ENCODE assay signal across 15 mouse cellular contexts in the genomic region with DNA sequence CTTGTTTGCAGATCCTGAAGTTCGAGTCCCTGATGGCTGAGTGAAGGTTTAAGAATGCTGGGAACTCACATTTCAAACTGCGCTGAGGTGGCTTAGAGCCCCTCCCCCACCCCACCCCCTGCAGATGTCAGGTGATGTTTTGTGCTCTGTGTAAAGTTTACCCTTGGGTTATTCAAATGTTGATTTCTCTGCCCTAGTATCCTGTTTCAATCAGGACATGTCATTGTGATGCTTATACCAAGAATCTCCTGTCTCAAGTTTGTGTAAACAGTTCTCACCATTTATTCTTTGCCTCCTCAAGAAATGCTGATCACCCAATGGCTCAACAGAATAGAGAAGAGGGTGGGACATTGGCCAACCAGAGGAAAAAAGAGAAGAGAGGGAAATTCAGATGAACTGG.
"Had no signal": no experiment of that assay in that cellular context is flagged by ENCODE, and none has a peak within 500 bp of the region (broad histone marks: within the 10 kb centered on the region; RNA-seq: fewer than 3 reads in every experiment).

No protein-coding gene starts in this region.

- H3K4me2 ChIP-seq: lung, embryonic 15.5 days; midbrain, embryonic 11.5 days; midbrain, embryonic 13.5 days; midbrain, embryonic 15.5 days; neural tube, embryonic 12.5 days had no signal

- H3K9ac ChIP-seq: lung, embryonic 15.5 days; midbrain, embryonic 13.5 days; midbrain, embryonic 15.5 days; neural tube, embryonic 12.5 days had no signal

- H3K36me3 ChIP-seq: lung, embryonic 15.5 days; midbrain, embryonic 13.5 days; midbrain, embryonic 15.5 days; neural tube, embryonic 12.5 days had no signal

- DNase-seq: lung, adult 2 months; lung, postnatal 14 days; lung, postnatal 36 days; right cerebral cortex, postnatal 14 days; thymus, adult 18-20 months; thymus, postnatal 14 days; thymus, postnatal 36 days had no signal

- H3K27ac ChIP-seq: lung, embryonic 15.5 days; macrophage; midbrain, embryonic 13.5 days; midbrain, embryonic 15.5 days; neural tube, embryonic 12.5 days had no signal

- H3K27me3 ChIP-seq: lung, embryonic 15.5 days; midbrain, embryonic 13.5 days; midbrain, embryonic 15.5 days; neural tube, embryonic 12.5 days had no signal

- ATAC-seq: lung, postnatal 0 days; midbrain, embryonic 13.5 days; midbrain, embryonic 15.5 days had no signal

- H3K9me3 ChIP-seq: lung, embryonic 15.5 days; megakaryocyte, embryonic 14.5 days; midbrain, embryonic 13.5 days; midbrain, embryonic 15.5 days; neural tube, embryonic 12.5 days had no signal

- H3K4me1 ChIP-seq: midbrain, embryonic 15.5 days; neural tube, embryonic 12.5 days had no signal

- H3K4me3 ChIP-seq: lung, embryonic 15.5 days; megakaryocyte, embryonic 14.5 days; midbrain, embryonic 13.5 days; midbrain, embryonic 15.5 days; neural tube, embryonic 12.5 days had no signal
